Mouse (Mus musculus) limb, embryonic 14.5 days (tissue): ENCODE data around the gene M6pr. TPM values are rescaled to one million over a fixed set of nuclear protein-coding genes. Genes with fewer than 3 reads are reported as not detected.

Experiments
- ATAC-seq: fragments of 200-750 bp; cut with Nextera tagmentation; 2 replicates; pipeline ENCODE4 v1.8.0; 2017; ENCODE audit warnings: low read depth, moderate number of reproducible peaks, moderate TSS enrichment; ENCODE audit not compliant: low FRiP score
- DNase-seq: peaks from one replicate; pipeline ENCODE4 v3.0.0-alpha.2; 2015; ENCODE audit warnings: low spot score
- H3K27ac ChIP-seq: fragments of 300-500 bp; sonication (generic); replicated peaks from 2 replicates; pipeline ENCODE4 v1.5.1; 2014; ENCODE audit warnings: low read depth, mild to moderate bottlenecking, low read length, moderate library complexity, mixed read lengths
- H3K27me3 ChIP-seq: fragments of 300-500 bp; sonication (generic); 2 replicates; pipeline ENCODE4 v1.6.1; 2014; ENCODE audit warnings: low read length, mixed read lengths; ENCODE audit not compliant: control insufficient read depth, insufficient read depth
- H3K36me3 ChIP-seq: fragments of 300-500 bp; sonication (generic); 2 replicates; pipeline ENCODE4 v1.6.1; 2014; ENCODE audit warnings: mild to moderate bottlenecking, low read length, moderate library complexity, mixed read lengths; ENCODE audit not compliant: control insufficient read depth, insufficient read depth
- H3K4me1 ChIP-seq: fragments of 300-500 bp; sonication (generic); 2 replicates; pipeline ENCODE4 v1.6.1; 2014; ENCODE audit warnings: antibody characterized with exemption, low read length, mixed read lengths; ENCODE audit not compliant: control insufficient read depth, insufficient read depth
- H3K4me2 ChIP-seq: fragments of 300-500 bp; sonication (generic); replicated peaks from 2 replicates; pipeline ENCODE4 v1.6.1; 2014; ENCODE audit warnings: low read depth, mild to moderate bottlenecking, low read length, moderate library complexity; ENCODE audit not compliant: severe bottlenecking
- H3K4me3 ChIP-seq: fragments of 300-500 bp; sonication (generic); replicated peaks from 2 replicates; pipeline ENCODE4 v1.5.1; 2014; ENCODE audit warnings: low read length
- H3K9ac ChIP-seq: fragments of 300-500 bp; sonication (generic); 2 replicates; pipeline ENCODE4 v1.6.1; 2014; ENCODE audit warnings: mild to moderate bottlenecking, low read depth, low read length, moderate library complexity; ENCODE audit not compliant: severe bottlenecking
- H3K9me3 ChIP-seq: fragments of 300-500 bp; sonication (generic); 2 replicates; pipeline ENCODE4 v1.6.1; 2016; ENCODE audit warnings: low read length; ENCODE audit not compliant: control insufficient read depth
- POLR2A ChIP-seq: fragments of 200-500 bp; IDR thresholded peaks from 2 replicates; pipeline ENCODE4 v1.8.0; 2012; ENCODE audit warnings: inconsistent platforms, mild to moderate bottlenecking, moderate library complexity, borderline replicate concordance; ENCODE audit not compliant: insufficient read depth, insufficient read length; ENCODE audit errors: extremely low read depth
- WGBS: fragments of 180-500 bp; shearing (Covaris S2); extraction: QIAGEN DNeasy Blood & Tissue Kit; methylation state at CpG from one replicate; pipeline ENCODE4 v1.1.7; 2014; 5-methylcytosine and 5-hydroxymethylcytosine counted together
- polyA plus RNA-seq, 2 experiments: library from polyadenylated mRNA; depleted of rRNA in 1 of 2; stranded (reverse) in 1 of 2; unstranded in 1 of 2; fragments of >200 nt; fragmentation: Nextera tagmentation in 1 of 2; extraction: Ambion mirVana in 1 of 2; gene quantifications; 2 replicates each; pipeline versions ENCODE4 v1.2.1 to v1.2.3; 2012 to 2014

The M6pr gene
- polyA plus RNA-seq, 2 experiments: 62.6 to 84.2 TPM

GRCm38 (mm10) chr6:122334786-122335340 is 26.3 kb downstream of the M6pr start:
- Histone ChIP-seq H3K9ac (no peak overlapping the region), H3K4me3 (no peak overlapping the region), H3K27me3 (no peaks in the 10 kb centered on the region), H3K27ac (no peak overlapping the region), H3K4me2 (no peak overlapping the region), H3K36me3 (peaks cover 48% of the 10 kb centered on the region), H3K4me1 (peaks cover 14% of the 10 kb centered on the region), H3K9me3 (no peaks in the 10 kb centered on the region)
- no peak for DNase-seq
- ATAC-seq: no peak
- WGBS: 87% methylated on average over 7 of the region's 7 CpGs
- no peak for TF ChIP-seq POLR2A

GRCm38 (mm10) chr6:122337546-122337945 is 29.0 kb downstream of the M6pr start:
- TF ChIP-seq POLR2A: no peak
- peaks cover 20% of the 10 kb centered on the region for H3K4me1 ChIP-seq
- no peak overlapping the region for H3K9ac ChIP-seq
- H3K4me2 ChIP-seq: no peak overlapping the region
- no peaks in the 10 kb centered on the region for H3K9me3 ChIP-seq
- no peak for DNase-seq
- H3K36me3 ChIP-seq: peaks cover 30% of the 10 kb centered on the region
- H3K27me3 ChIP-seq: no peaks in the 10 kb centered on the region
- WGBS: 41% methylated on average over 6 of the region's 6 CpGs
- H3K4me3 ChIP-seq: no peak overlapping the region
- no peak for ATAC-seq
- H3K27ac ChIP-seq: no peak overlapping the region

- no peak for TF ChIP-seq POLR2A
- Histone ChIP-seq H3K9me3 (no peaks in the 10 kb centered on the region), H3K36me3 (peaks cover 14% of the 10 kb centered on the region), H3K4me1 (peaks cover 20% of the 10 kb centered on the region), H3K27me3 (no peaks in the 10 kb centered on the region), H3K9ac (peak overlapping the region; percentile 76), H3K4me2 (peak overlapping the region; percentile 67), H3K27ac (peak overlapping the region; percentile 93), H3K4me3 (peak overlapping the region; percentile 68)
- 0% methylated on average over 20 of the region's 51 CpGs for WGBS
- ATAC-seq (peak; percentile 66), DNase-seq (peak; percentile 59)
These were observed 30.6 kb downstream of the M6pr start for GRCm38 (mm10) chr6:122339047-122339647.

- Histone ChIP-seq H3K9ac (peak overlapping the region; percentile 76), H3K27ac (peak overlapping the region; percentile 93), H3K27me3 (no peaks in the 10 kb centered on the region), H3K4me1 (peaks cover 20% of the 10 kb centered on the region), H3K9me3 (no peaks in the 10 kb centered on the region), H3K4me3 (peak overlapping the region; percentile 68), H3K4me2 (peak overlapping the region; percentile 67), H3K36me3 (peaks cover 9% of the 10 kb centered on the region)
- 0% methylated on average over 17 of the region's 71 CpGs for WGBS
- DNase-seq (peak; percentile 91), ATAC-seq (peak; percentile 89)
- peak; percentile 55; the same call in 1 of the 2 replicates for TF ChIP-seq POLR2A
These were observed 31.3 kb downstream of the M6pr start for GRCm38 (mm10) chr6:122339648-122340341.

GRCm38 (mm10) chr6:122340349-122341000 is 32.0 kb downstream of the M6pr start, which contains the start of gene Phc1:
TSS of gene Phc1 (minus strand) at chr6:122340561.
- peaks cover 20% of the 10 kb centered on the region for H3K4me1 ChIP-seq
- no peak for TF ChIP-seq POLR2A
- peak within 1 kb of the TSS; percentile 67 for H3K4me2 ChIP-seq
- DNase-seq: peak; percentile 54
- no peaks in the 10 kb centered on the region for H3K27me3 ChIP-seq
- ATAC-seq: peak; percentile 39; the same call in 1 of the 2 replicates
- H3K9ac ChIP-seq: peak within 1 kb of the TSS; percentile 76
- H3K36me3 ChIP-seq: peaks cover 4% of the 10 kb centered on the region
- H3K9me3 ChIP-seq: no peaks in the 10 kb centered on the region
- H3K4me3 ChIP-seq: peak within 1 kb of the TSS; percentile 68
- 1% methylated on average over 17 of the region's 17 CpGs for WGBS
- H3K27ac ChIP-seq: peak within 1 kb of the TSS; percentile 93
